Mouse (Mus musculus): ENCODE measurements around the gene AA986860. TPM values are rescaled to one million over a fixed set of nuclear protein-coding genes. Genes with fewer than 3 reads are reported as not detected.

Gene AA986860
- polyA plus RNA-seq (2015; fragmentation: Illumina TruSeq; extraction: RNeasy Lipid Tissue Mini Kit (QIAGEN cat#74804); ENCODE audit: low read depth, low replicate concordance), result 1.8 TPM

DNA sequence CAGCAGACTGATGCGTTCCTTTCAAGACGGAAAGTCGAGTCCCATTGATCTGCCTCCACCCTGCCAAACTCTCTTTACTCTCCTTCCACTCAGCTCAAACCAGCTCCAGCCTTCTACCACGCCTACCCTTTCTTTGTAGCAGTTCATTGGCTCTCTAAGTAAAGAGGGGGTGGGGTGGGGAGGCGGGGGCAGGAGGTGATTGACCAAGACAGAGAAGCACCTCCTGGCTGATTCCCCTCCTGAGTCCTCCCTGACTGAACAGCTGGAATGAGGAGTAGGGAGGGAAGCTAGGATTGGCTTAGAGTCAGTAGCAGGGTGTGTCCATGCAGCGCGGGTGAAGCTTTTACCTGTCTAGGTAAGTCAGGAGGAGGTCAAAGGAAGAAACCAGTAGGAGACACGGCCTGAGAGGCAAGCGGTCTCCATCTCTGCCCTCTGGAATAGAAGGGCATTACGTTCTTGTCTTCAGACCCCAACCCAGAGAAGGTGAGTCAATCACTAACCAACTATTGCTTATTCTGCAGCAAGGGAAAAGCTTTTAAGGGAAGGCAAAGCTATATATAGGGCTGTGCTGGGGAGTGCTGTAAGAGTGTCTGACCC, at the start of gene AA986860:
AA986860 (plus strand) TSS at position 236 of the 597 bp plus-strand sequence.

DNA sequence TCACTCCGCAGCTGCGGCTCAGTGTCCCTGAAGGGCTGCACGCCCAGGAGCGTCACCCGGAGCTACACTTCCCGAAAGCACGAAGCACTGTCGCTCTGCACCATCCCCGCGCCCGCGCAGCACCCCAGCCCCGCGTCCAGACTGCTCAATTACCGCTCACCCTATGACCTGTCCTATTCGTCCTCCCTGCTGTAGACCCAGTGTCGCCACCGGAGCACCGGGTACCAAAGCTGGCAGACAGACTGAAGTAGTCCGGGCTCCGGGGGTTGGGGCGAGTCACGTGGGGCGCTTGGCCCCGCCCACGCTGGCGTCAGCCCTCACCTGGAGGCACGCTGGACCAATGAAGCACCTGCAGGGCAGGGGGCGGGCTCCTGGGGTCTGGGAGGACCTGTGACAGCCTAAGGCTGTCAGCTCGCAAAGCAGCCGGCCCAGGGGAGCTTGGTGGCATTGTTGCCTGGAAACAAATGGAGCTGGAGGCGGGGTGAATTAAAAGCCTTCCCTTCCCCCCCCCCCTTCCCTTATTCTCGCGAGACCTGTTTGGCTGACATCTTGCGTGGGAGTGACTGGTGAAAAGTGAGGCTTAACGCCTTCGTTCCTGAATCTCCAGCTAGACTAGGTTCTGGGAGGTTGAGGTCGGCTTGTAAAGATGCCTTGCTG, 16.1 kb upstream of the AA986860 start, which contains the start of gene Gm29427:
Gm29427 (minus strand) TSS at position 239 of the 657 bp plus-strand sequence.

DNA sequence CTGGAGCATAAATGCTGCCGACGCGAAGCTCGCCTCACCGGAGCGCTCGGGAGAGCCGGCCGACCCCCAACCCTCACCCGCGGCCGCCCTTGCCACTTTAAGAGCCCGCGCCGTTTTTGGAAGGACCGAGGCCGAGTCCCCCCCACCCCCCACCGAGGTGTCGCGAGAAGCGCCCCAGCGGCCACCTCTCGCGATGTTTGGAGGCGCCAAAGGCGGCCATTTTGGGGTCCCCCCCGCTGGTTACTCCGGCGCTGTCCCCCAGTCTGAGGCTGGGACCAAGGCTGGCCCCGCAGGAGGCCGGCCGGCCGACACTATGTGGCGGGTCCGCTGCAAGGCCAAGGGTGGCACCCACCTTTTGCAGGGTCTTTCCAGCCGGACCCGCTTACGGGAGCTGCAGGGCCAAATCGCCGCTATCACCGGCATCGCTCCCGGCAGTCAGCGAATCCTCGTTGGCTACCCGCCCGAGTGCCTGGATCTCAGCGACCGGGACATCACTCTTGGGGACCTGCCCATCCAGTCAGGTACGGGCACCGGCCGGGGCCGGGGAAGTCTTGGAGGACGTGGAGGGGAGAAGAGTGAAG, 14.4 kb upstream of the AA986860 start, which contains the start of gene Yod1:
Yod1 (plus strand) TSS at position 37 of the 581 bp plus-strand sequence.

DNA sequence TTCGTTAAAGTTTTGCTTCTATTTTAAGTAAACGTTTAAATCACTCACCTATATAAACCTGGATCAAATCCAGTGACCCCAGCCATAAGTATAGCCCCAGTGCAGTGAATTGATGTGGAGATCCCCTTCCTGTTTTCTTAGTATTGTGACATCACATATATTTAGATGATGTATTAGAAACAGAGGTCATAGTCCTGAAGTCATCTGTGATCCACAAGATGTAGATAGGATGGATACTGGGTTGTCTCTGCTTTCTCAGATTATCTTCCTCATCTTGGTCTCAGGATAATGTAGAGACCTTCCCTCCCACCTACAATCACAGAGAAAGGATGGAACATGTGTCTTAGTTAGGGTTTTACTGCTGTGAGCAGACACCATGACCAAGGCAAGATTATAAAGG, 2.6 kb upstream of the AA986860 start, which contains the start of gene Pfkfb2:
Pfkfb2 (minus strand) TSS at position 101 of the 400 bp plus-strand sequence.

Other genes with a start within 250 kb of the AA986860 start
- not detected for gene Zp3r, start 102.4 kb upstream of the AA986860 start, polyA plus RNA-seq (2015; fragmentation: Illumina TruSeq; extraction: RNeasy Lipid Tissue Mini Kit (QIAGEN cat#74804); ENCODE audit: low read depth, low replicate concordance)
- 0.30 TPM for gene C4bp, start 70.3 kb upstream of the AA986860 start, polyA plus RNA-seq (2015; fragmentation: Illumina TruSeq; extraction: RNeasy Lipid Tissue Mini Kit (QIAGEN cat#74804); ENCODE audit: low read depth, low replicate concordance)
- gene Gm29427, start 16.2 kb upstream of the AA986860 start, polyA plus RNA-seq (2015; fragmentation: Illumina TruSeq; extraction: RNeasy Lipid Tissue Mini Kit (QIAGEN cat#74804); ENCODE audit: low read depth, low replicate concordance), result not detected
- 8.1 TPM for gene Yod1, start 14.6 kb upstream of the AA986860 start, polyA plus RNA-seq (2015; fragmentation: Illumina TruSeq; extraction: RNeasy Lipid Tissue Mini Kit (QIAGEN cat#74804); ENCODE audit: low read depth, low replicate concordance)
- gene Pfkfb2, start 2.7 kb upstream of the AA986860 start, polyA plus RNA-seq (2015; fragmentation: Illumina TruSeq; extraction: RNeasy Lipid Tissue Mini Kit (QIAGEN cat#74804); ENCODE audit: low read depth, low replicate concordance), result 29.6 TPM
- not detected for gene Fcamr, start 68.9 kb downstream of the AA986860 start, polyA plus RNA-seq (2015; fragmentation: Illumina TruSeq; extraction: RNeasy Lipid Tissue Mini Kit (QIAGEN cat#74804); ENCODE audit: low read depth, low replicate concordance)
- gene Pigr, start 94.7 kb downstream of the AA986860 start, polyA plus RNA-seq (2015; fragmentation: Illumina TruSeq; extraction: RNeasy Lipid Tissue Mini Kit (QIAGEN cat#74804); ENCODE audit: low read depth, low replicate concordance), result 0.15 TPM
- gene Fcmr, start 133.7 kb downstream of the AA986860 start, polyA plus RNA-seq (2015; fragmentation: Illumina TruSeq; extraction: RNeasy Lipid Tissue Mini Kit (QIAGEN cat#74804); ENCODE audit: low read depth, low replicate concordance), result not detected
- gene Il24, start 155.5 kb downstream of the AA986860 start, polyA plus RNA-seq (2015; fragmentation: Illumina TruSeq; extraction: RNeasy Lipid Tissue Mini Kit (QIAGEN cat#74804); ENCODE audit: low read depth, low replicate concordance), result not detected
- gene Il20, start 179.5 kb downstream of the AA986860 start, polyA plus RNA-seq (2015; fragmentation: Illumina TruSeq; extraction: RNeasy Lipid Tissue Mini Kit (QIAGEN cat#74804); ENCODE audit: low read depth, low replicate concordance), result not detected
- not detected for gene Il19, start 208.1 kb downstream of the AA986860 start, polyA plus RNA-seq (2015; fragmentation: Illumina TruSeq; extraction: RNeasy Lipid Tissue Mini Kit (QIAGEN cat#74804); ENCODE audit: low read depth, low replicate concordance)